Mouse (Mus musculus) cerebellum, adult 8-10 months (tissue): ENCODE data around the gene Prkce.

Experiments used
- DNase-seq: peaks from one replicate; pipeline ENCODE4 v3.0.0; 2022

The Prkce gene

GRCm38 (mm10) chr17:86226198-86226597 is 58.6 kb downstream of the Prkce start:
- no peak for DNase-seq

- DNase-seq = peak; percentile 41
Measured at GRCm38 (mm10) chr17:86226635-86227034, 59.0 kb downstream of the Prkce start.

- no peak for DNase-seq
Measured at GRCm38 (mm10) chr17:86227389-86227788, 59.8 kb downstream of the Prkce start.

GRCm38 (mm10) chr17:86228850-86229249 is 61.3 kb downstream of the Prkce start:
- DNase-seq = no peak

GRCm38 (mm10) chr17:86230141-86230633 is 62.6 kb downstream of the Prkce start:
- no peak for DNase-seq

GRCm38 (mm10) chr17:86231741-86232179 is 64.2 kb downstream of the Prkce start:
- DNase-seq = peak; percentile 72

- no peak for DNase-seq
Measured at GRCm38 (mm10) chr17:86232248-86232647, 64.7 kb downstream of the Prkce start.

- no peak for DNase-seq
Measured at GRCm38 (mm10) chr17:86234587-86235150, 67.1 kb downstream of the Prkce start.

GRCm38 (mm10) chr17:86236026-86236712 is 68.6 kb downstream of the Prkce start:
- DNase-seq = peak; percentile 92

GRCm38 (mm10) chr17:86236861-86237763 is 69.5 kb downstream of the Prkce start:
- no peak for DNase-seq

GRCm38 (mm10) chr17:86242291-86242690 is 74.7 kb downstream of the Prkce start:
- DNase-seq = no peak

GRCm38 (mm10) chr17:86243109-86243527 is 75.5 kb downstream of the Prkce start:
- DNase-seq = no peak

- no peak for DNase-seq
Measured at GRCm38 (mm10) chr17:86244397-86244796, 76.8 kb downstream of the Prkce start.

- DNase-seq = no peak
Measured at GRCm38 (mm10) chr17:86248832-86249231, 81.2 kb downstream of the Prkce start.

- DNase-seq = peak; percentile 81
Measured at GRCm38 (mm10) chr17:86249499-86250405, 82.2 kb downstream of the Prkce start.

- peak; percentile 85 for DNase-seq
Measured at GRCm38 (mm10) chr17:86250406-86250905, 82.9 kb downstream of the Prkce start.

- DNase-seq = no peak
Measured at GRCm38 (mm10) chr17:86253884-86254283, 86.3 kb downstream of the Prkce start.

GRCm38 (mm10) chr17:86254285-86254684 is 86.7 kb downstream of the Prkce start:
- DNase-seq = peak; percentile 81

- DNase-seq = no peak
Measured at GRCm38 (mm10) chr17:86254978-86255377, 87.4 kb downstream of the Prkce start.

GRCm38 (mm10) chr17:86256730-86257131 is 89.1 kb downstream of the Prkce start:
- DNase-seq = no peak

GRCm38 (mm10) chr17:86261067-86261466 is 93.5 kb downstream of the Prkce start:
- no peak for DNase-seq
